16 mouse cellular contexts compared by ENCODE assay signal in the genomic region with DNA sequence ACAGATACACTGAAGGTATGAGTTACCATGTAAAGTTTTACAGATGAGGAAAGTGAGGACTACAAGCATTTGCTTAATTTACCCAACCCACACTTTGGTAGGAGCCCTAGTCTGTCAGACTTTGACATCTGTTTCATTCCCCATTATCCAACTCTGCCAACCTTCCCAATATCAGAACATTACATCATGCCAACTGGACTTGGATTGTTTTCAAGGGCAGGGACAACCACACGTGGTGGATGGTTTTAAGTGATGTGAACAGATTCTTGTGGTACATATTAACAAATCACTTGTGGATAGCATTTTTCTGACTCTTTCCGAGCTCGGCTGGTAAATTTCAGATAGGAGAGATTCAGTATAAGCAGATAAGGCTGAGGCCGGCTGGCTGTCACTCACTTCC. TPM values are rescaled to one million over a fixed set of nuclear protein-coding genes. Genes with fewer than 3 reads are reported as not detected.
"Had no signal": no experiment of that assay in that cellular context is flagged by ENCODE, and none has a peak within 500 bp of the region (broad histone marks: within the 10 kb centered on the region; RNA-seq: fewer than 3 reads in every experiment).

No protein-coding gene starts in this region.

- H3K9ac ChIP-seq: limb, embryonic 13.5 days; lung, embryonic 14.5 days; neural tube, embryonic 12.5 days; stomach, embryonic 15.5 days had no signal

- H3K4me3 ChIP-seq: limb, embryonic 13.5 days; midbrain, embryonic 10.5 days; neural tube, embryonic 12.5 days; stomach, embryonic 15.5 days had no signal

- H3K9me3 ChIP-seq: limb, embryonic 13.5 days; midbrain, embryonic 10.5 days; neural tube, embryonic 12.5 days; stomach, embryonic 15.5 days had no signal

- DNase-seq: kidney, adult 8-10 months; kidney, postnatal 25 days; left cerebral cortex, postnatal 4 days; lung, embryonic 14.5 days; lung, postnatal 10 days; lung, postnatal 4 days; midbrain, embryonic 14.5 days; retina, postnatal 1 day; thymus, adult 2 months; thymus, postnatal 25 days had no signal

- H3K27ac ChIP-seq: limb, embryonic 13.5 days; midbrain, embryonic 10.5 days; neural tube, embryonic 12.5 days; stomach, embryonic 15.5 days had no signal

- H3K4me2 ChIP-seq: limb, embryonic 13.5 days; liver, embryonic 11.5 days; lung, embryonic 14.5 days; neural tube, embryonic 12.5 days; stomach, embryonic 15.5 days had no signal

- H3K36me3 ChIP-seq: limb, embryonic 13.5 days; midbrain, embryonic 10.5 days; neural tube, embryonic 12.5 days; stomach, embryonic 15.5 days had no signal

- H3K27me3 ChIP-seq: stomach, embryonic 15.5 days had no signal

RNA-seq across cellular contexts. Expression of a gene that starts 3.7 kb away (rescaled TPM):
- total RNA-seq: megakaryocyte, adult 5-6 weeks had no signal
